Mouse (Mus musculus): ENCODE data around the gene Ugt1a2.

Gene Ugt1a2

DNA sequence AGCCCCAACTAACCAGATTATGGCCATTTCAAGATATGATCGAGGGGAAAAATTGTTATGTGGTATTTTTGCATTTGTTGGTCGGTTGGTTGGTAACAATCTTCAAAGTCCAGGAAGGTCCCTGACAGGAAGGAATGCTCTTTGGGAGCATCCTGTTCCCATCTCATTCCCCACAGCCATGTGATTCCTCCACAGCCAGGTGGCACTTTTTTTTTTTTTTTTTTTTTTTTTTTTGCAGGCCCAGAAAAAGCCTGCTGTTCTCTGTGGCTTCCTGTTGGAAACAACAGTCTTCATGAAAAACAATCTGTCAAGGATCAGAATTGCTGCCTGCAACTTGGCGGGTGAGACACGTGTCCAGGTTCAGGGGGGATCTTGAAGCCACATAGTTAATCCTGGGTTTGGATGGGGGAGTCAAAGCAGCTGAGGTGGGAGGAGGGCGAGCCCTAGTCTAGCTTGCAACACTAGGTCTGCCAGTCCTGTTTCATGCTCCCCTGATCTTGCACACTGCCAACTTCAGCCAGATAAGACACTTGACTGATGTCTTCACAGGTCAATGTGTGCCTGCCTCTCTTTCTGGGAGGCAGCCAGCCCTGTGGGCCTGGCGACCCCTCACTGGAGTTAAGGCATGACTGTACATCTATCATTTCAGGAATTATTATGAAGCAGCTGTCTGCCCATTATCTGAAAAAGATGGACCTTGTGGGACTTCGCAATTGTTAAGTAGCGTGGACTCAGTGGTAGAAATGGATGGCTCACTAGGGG is 58.7 kb downstream of the Ugt1a2 start:
- peak in 1 of 2 experiments; percentile 78 for DNase-seq

GRCm38 (mm10) chr1:88259643-88260024 is 59.2 kb downstream of the Ugt1a2 start:
- peak in 1 of 2 experiments; percentile 65 for DNase-seq

DNA sequence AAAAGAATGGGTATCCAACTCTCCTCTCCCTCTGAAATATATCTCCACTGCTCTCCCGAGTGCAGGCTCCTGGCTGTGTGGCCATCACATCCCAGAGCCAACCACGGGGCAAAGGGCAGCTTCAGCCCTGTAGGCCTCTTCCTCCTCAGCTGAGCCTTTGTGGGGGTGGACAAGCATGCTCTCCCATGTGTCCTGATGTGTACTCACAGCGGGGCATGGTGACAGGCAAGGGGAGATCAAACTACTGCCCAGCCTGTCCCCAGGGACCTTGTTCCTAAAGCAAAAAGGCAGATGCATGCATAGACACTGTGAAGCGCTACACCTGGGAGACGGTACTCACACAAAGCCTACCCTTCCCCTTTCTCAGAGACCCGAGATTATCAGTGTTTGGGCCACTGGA is 59.7 kb downstream of the Ugt1a2 start:
- peak; percentile 77 to 90 for DNase-seq

GRCm38 (mm10) chr1:88260604-88261377 is 60.4 kb downstream of the Ugt1a2 start:
- DNase-seq = peak in 1 of 2 experiments; percentile 50

DNA sequence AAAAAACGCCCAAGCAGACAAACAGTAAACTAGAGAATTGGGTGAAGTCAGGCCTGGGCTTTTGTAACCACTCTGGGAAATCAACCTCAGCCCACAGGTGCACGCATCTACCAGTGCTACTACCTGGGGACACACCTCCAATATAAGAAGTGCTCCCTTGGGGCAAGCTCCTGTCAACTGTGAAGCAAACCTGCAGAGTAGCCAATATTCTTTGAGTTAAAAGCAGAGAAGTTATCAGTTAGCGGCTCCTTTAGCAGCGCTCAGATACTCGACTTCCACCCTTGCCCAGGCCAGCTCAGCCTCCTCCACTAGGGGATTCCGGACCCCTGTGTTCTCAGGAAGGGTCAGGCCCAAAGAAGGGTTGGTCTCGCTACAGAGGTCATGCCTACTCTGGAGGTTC is 61.3 kb downstream of the Ugt1a2 start:
- DNase-seq = peak in 1 of 2 experiments; percentile 63

- peak; percentile 80 to 87 for DNase-seq
Measured at GRCm38 (mm10) chr1:88262255-88262654, 61.9 kb downstream of the Ugt1a2 start.

DNA sequence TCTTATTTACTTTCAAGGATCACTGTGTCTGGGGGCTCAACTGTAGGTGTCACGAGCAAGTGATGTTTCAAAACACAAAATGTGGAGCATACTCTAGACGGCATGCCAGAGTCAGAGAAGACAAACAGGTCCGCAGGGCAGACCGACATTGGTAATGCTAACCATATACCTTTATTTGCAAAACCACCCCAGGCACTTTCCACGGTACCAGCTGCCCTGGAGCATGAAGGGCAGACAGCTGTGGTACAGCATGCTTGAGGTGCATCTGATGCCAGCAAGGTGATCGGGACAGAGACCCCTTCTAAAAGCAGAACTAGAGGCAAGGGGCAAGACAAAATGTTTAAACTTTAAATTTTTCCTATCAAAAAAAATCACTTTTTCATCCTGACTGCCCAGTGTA is 62.6 kb downstream of the Ugt1a2 start:
- DNase-seq = peak in 1 of 2 experiments; percentile 69

DNA sequence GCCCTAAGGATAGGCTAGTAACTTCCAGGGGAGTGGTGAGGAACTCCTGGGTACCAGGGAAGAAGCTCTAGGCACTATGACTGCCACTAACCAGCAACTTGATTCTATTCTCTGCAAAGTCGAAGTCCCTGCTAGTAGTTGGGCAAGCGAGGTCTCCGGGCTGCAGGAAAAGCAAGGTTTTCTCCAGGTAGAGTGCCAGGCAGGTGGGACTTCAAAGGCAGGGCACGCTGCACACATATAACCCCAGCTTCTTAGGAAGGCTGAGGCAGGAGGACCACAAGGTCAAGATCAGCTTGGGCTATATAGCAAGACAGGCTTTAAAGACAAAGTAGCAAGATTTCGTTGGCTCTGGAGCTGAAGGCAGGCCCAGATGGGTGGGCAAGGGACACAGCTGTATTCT is 63.4 kb downstream of the Ugt1a2 start:
- DNase-seq = no peak

DNA sequence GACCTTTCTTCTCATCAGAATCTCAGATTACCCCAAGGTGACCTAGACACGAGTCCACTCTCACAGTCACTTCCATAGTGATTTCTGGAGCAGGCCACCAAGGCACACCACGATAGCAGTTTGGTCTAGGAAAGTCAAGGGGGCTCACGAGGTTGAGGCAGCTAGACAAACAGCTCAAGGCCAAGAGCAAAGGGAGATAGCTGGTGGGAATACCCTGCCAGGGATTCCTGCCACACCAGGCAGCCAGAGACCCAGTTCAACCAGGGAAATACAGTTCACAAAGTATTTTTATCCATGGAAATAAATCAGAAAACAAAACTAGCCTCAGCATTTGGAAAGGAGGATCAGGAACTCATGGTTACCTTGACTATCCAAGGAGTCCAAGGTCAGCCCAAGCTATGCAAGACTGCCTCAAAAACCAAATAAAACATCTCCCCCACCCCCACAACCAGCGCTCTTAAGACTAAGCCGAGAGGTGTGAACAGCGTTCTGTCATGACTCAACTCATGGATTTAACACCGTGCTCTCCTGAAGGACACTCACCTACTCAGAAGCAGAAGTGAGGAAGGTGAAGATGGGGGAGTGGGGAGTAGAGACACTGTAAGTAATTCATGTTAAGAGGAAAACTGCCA is 64.0 kb downstream of the Ugt1a2 start:
- no peak for DNase-seq

GRCm38 (mm10) chr1:88264869-88265240 is 64.5 kb downstream of the Ugt1a2 start:
- no peak for DNase-seq

- DNase-seq = no peak
Measured at GRCm38 (mm10) chr1:88266123-88266522, 65.7 kb downstream of the Ugt1a2 start.

GRCm38 (mm10) chr1:88267489-88267888 is 67.1 kb downstream of the Ugt1a2 start:
- no peak for DNase-seq

GRCm38 (mm10) chr1:88268070-88268469 is 67.7 kb downstream of the Ugt1a2 start:
- DNase-seq = no peak

Measured in kidney, postnatal 25 days (tissue).